Mouse (Mus musculus) macrophage (primary cell): ENCODE measurements around the gene Mypn. TPM values are rescaled to one million over a fixed set of nuclear protein-coding genes. Genes with fewer than 3 reads are reported as not detected.

Source experiments
- H3K27ac ChIP-seq: fragments of 350-480 bp; formaldehyde crosslinking; 2 replicates; pipeline ENCODE4 v1.9.0; 2021
- H3K36me3 ChIP-seq: fragments of 350-480 bp; formaldehyde crosslinking; 2 replicates; pipeline ENCODE4 v1.9.0; 2021; ENCODE audit errors: inconsistent target
- H3K4me3 ChIP-seq: fragments of 350-480 bp; formaldehyde crosslinking; 2 replicates; pipeline ENCODE4 v1.9.0; 2021; ENCODE audit errors: inconsistent target
- H3K79me2 ChIP-seq: fragments of 350-480 bp; formaldehyde crosslinking; 2 replicates; pipeline ENCODE4 v1.9.0; 2021; ENCODE audit errors: inconsistent target
- WGBS: methylation state at CpG from one replicate; pipeline ENCODE4 v1.1.7; 2026; ENCODE audit warnings: inconsistent platforms; ENCODE audit not compliant: missing documents; 5-methylcytosine and 5-hydroxymethylcytosine counted together
- polyA plus RNA-seq: library from polyadenylated mRNA; stranded (reverse); fragments of 250-400 nt; gene quantifications from 3 replicates; pipeline ENCODE4 v1.2.4, GENCODE M21; 2018; ENCODE audit warnings: inconsistent platforms
- total RNA-seq, 78 experiments: library from RNA; depleted of rRNA; stranded (reverse); fragments of 250-400 nt; gene quantifications; 1 replicate in 9 of 78; 2 replicates in 24 of 78; 3 replicates in 43 of 78; 4 replicates in 2 of 78; pipeline ENCODE4 v1.2.4; 2018; ENCODE audit warnings: inconsistent platforms in 56 of 78

Mypn gene
- not detected for total RNA-seq (2018; cell fraction: chromatin; rRNA removed)
- total RNA-seq (2018; cell fraction: cytosol; rRNA removed) = not detected
- not detected for total RNA-seq (2018; cell fraction: nucleus; rRNA removed)
- not detected in 3 replicates for polyA plus RNA-seq

- Histone ChIP-seq H3K79me2 (no peaks in the 10 kb centered on the region), H3K4me3 (no peak within 1 kb of the TSS), H3K27ac (no peak within 1 kb of the TSS), H3K36me3 (no peaks in the 10 kb centered on the region)
- WGBS = 96% methylated on average over 15 of the region's 15 CpGs
Measured at GRCm38 (mm10) chr10:63203728-63204127, at the start of gene Mypn. Mypn (minus strand) TSS chr10:63203952.

GRCm38 (mm10) chr10:63248421-63248820, 44.7 kb upstream of the Mypn start:
- Histone ChIP-seq H3K27ac (no peak overlapping the region), H3K36me3 (peaks cover 26% of the 10 kb centered on the region; the same call in 1 of the 2 replicates), H3K4me3 (no peak overlapping the region), H3K79me2 (peaks cover 93% of the 10 kb centered on the region)
- 90% methylated on average over 5 of the region's 6 CpGs for WGBS

- H3K4me3 ChIP-seq = no peak overlapping the region
- 0 out of 2 replicates have a peak overlapping the region, but pooled peaks have one; percentile 5 for H3K27ac ChIP-seq
- H3K36me3 ChIP-seq = peaks cover 22% of the 10 kb centered on the region; the same call in 1 of the 2 replicates
- peaks cover 83% of the 10 kb centered on the region for H3K79me2 ChIP-seq
- 3% methylated on average over 7 of the region's 7 CpGs for WGBS
Measured at GRCm38 (mm10) chr10:63247457-63247856, 43.7 kb upstream of the Mypn start.

GRCm38 (mm10) chr10:63245846-63246245, 42.1 kb upstream of the Mypn start:
- no peak overlapping the region for H3K4me3 ChIP-seq
- 87% methylated on average over 2 of the region's 3 CpGs for WGBS
- peaks cover 67% of the 10 kb centered on the region for H3K79me2 ChIP-seq
- no peak overlapping the region for H3K27ac ChIP-seq
- peaks cover 11% of the 10 kb centered on the region; the same call in 1 of the 2 replicates for H3K36me3 ChIP-seq

- peaks cover 56% of the 10 kb centered on the region for H3K79me2 ChIP-seq
- 21% methylated on average over 5 of the region's 5 CpGs for WGBS
- H3K4me3 ChIP-seq = peak overlapping the region; percentile 73
- H3K36me3 ChIP-seq = peaks cover under 1% of the 10 kb centered on the region; the same call in 1 of the 2 replicates
- peak overlapping the region; percentile 70 for H3K27ac ChIP-seq
Measured at GRCm38 (mm10) chr10:63244746-63245145, 41.0 kb upstream of the Mypn start.

DNA sequence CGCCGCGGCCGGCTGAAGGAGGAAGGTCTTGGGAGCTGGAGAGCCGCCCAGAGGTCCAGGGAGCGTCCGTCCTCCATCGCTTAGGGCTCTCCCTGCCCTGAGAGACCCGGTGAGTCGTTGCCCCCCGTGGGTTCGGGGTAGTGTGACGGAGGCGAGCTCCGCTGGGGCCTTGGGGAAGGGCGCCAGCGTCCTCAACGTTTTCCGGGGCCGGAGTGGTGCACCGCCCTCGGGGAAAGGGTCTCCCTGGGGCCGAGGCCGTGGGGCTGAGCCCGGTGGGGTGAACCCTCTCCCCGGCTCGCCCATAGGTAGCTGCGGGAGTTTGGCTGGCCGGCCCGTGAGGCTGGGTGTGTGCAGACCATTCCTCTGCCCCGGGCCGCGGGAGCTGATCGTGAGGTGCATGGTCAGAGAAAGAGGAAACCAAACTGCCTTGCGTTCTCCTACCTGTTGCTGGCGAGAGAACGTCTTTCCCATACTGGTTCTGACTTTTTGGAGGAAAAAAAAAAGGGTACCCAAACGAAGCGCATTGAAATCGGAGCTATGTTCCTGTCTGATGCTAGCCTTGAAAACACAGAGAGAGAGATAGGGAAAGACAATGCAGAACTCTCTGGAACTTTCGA, 40.4 kb upstream of the Mypn start:
- H3K79me2 ChIP-seq = peaks cover 50% of the 10 kb centered on the region
- H3K4me3 ChIP-seq = peak overlapping the region; percentile 73
- peak overlapping the region; percentile 70 for H3K27ac ChIP-seq
- H3K36me3 ChIP-seq = no peaks in the 10 kb centered on the region
- under 1% methylated on average over 39 of the region's 41 CpGs for WGBS

DNA sequence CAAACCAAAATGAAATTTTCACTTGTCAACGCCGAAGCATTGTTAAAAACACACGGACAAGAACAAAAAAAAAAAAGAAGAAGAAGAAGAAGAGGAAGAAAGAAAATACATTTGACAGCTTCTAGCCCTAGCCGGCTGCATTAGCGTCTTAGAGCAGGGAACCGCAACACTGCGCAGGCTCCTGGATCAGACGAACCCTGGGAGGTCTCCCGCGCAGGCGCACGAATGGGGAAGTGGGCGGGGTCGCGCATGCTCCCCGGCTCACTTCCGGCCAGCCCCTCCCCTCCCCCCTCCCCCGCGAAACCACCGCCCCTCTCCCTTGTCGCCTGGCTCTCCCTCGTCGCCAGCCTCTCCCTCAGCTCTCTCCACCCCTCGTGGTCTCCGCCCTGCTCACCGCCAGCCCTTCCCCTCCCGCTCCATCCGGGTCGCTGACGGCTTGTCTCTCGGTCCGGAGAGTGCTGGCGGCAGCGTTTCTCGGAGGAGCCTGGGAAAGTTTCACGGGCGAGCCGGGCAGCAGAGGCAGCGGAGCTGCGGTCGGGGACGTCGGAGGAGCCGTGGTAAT, 39.8 kb upstream of the Mypn start, which contains the start of gene Herc4:
Gene Herc4, plus strand, starts transcription at position 318 of the 562 bp plus-strand sequence.
- H3K4me3 ChIP-seq = peak within 1 kb of the TSS; percentile 73
- WGBS = under 1% methylated on average over 37 of the region's 44 CpGs
- H3K36me3 ChIP-seq = no peaks in the 10 kb centered on the region
- peak within 1 kb of the TSS; percentile 72 for H3K27ac ChIP-seq
- peaks cover 44% of the 10 kb centered on the region for H3K79me2 ChIP-seq

DNA sequence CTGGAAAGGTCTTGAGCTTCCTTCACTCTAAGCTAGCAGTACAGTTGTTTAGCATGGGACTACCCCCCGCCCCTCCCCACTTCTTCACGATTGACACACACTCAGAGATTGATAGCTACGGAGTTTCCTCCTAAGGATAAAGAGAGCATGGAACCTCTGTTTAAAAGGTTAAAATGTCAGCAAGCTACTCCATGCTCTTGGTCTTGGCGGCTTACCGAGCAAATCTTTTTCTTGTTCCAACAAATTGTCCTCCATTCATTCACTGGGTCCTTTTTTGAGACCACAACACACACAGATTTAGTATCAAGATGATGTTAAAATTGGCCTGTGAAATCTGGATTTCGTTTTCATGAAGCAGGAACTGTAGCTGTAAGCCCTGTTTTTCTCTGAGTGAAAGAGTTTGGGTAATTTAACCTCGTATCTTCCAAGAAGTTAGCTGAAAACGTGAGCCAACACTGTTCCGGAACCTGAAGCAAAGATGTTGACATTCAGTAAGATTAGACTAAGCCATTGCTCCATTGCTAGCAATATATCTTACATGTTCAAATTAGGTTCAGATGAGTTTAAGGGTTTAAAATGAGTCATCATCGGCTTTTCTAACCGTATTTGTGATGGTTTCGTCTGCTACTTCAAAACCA, 39.2 kb upstream of the Mypn start:
- 10% methylated on average over 12 of the region's 12 CpGs for WGBS
- H3K36me3 ChIP-seq = no peaks in the 10 kb centered on the region
- peak overlapping the region; percentile 72 for H3K27ac ChIP-seq
- peak overlapping the region; percentile 56 for H3K4me3 ChIP-seq
- peaks cover 38% of the 10 kb centered on the region for H3K79me2 ChIP-seq

DNA sequence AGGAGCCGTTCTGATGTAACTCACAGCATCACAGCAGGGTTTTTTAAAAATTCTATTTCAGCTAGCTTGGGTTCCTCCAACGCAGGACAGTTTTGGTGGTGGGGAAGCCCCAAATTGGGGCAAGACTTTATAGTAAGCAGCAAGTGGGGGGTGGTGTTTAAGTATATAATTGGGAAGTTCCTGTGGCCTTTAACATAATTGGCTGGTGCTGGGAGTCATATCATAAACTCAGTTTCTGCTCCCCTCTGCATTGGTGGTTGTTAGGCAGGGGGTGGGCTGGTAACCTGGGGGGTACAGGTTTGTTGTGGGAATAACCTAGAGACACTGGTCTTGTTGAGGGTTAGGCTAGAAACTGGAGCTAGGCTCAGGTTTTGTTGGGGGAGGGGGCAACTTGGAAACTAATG, 37.1 kb upstream of the Mypn start:
- H3K36me3 ChIP-seq = no peaks in the 10 kb centered on the region
- peaks cover 17% of the 10 kb centered on the region for H3K79me2 ChIP-seq
- H3K4me3 ChIP-seq = no peak overlapping the region
- WGBS = 69% methylated on average over 2 of the region's 2 CpGs
- no peak overlapping the region for H3K27ac ChIP-seq

- Histone ChIP-seq H3K79me2 (peaks cover 7% of the 10 kb centered on the region), H3K27ac (no peak overlapping the region), H3K4me3 (no peak overlapping the region), H3K36me3 (no peaks in the 10 kb centered on the region)
- WGBS = 92% methylated on average over 2 of the region's 2 CpGs
Measured at GRCm38 (mm10) chr10:63239848-63240247, 36.1 kb upstream of the Mypn start.

DNA sequence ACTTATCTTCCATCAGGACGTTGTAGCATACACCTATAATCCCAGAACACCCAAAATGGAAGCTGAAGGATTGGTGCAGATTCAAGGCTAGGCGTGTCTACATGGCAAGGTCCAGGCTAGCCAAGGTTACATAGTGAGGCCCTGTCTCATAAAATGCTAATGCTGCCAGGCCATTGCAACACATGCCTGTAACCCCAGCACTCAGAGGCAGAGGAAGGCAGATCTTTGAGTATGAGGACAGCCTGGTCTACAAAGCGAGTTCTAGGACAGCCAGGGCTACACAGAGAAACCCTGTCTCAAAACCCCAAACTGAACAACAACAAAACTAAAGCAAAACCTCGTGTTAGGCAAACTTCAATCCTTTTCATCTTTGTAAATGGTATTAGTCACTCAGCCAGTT, 34.3 kb upstream of the Mypn start:
- WGBS = 83% methylated on average over 4 of the region's 4 CpGs
- Histone ChIP-seq H3K36me3 (no peaks in the 10 kb centered on the region), H3K79me2 (no peaks in the 10 kb centered on the region), H3K4me3 (no peak overlapping the region), H3K27ac (no peak overlapping the region)

DNA sequence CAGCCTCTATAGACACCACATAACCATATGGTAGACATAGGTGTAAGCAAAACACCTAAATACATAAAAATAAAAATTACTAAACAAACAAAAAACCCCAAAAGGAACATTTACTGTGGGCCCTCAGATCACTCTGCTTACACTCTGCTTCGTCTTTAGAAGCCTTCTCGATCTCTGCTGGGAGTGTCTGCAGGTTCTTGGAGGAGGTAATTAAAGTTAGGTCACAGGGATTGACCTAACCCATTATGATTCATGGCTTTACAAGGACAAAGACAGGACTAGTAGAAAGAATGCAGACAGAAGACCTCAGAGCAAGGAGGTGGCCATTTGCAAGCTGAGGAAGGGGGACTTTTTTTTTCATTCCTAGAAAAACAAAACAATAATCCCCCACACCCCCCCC, 33.5 kb upstream of the Mypn start:
- Histone ChIP-seq H3K79me2 (no peaks in the 10 kb centered on the region), H3K36me3 (no peaks in the 10 kb centered on the region), H3K27ac (no peak overlapping the region), H3K4me3 (no peak overlapping the region)
- 93% methylated on average over 2 of the region's 2 CpGs for WGBS

DNA sequence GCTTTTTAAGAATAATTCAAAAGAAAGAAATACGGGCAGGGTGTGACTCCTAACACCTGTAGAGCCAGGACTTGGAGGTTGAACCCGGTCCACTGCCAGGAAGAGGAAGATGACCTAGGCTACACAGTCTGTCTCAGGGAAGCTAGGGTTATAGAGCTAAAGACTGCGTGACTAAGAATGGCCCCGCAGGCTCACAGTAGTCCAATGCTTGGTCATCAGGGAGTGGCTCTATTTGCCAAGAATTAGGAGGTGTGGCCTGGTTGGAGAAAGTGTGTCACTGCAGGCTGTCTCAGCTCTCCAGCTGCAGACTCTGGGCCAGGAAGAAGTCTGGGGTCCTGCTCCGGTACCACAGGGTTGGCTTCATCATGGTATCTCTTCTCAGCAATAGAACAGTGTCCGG, 32.9 kb upstream of the Mypn start:
- Histone ChIP-seq H3K79me2 (no peaks in the 10 kb centered on the region), H3K27ac (no peak overlapping the region), H3K36me3 (no peaks in the 10 kb centered on the region), H3K4me3 (no peak overlapping the region)
- WGBS = 98% methylated on average over 5 of the region's 6 CpGs

DNA sequence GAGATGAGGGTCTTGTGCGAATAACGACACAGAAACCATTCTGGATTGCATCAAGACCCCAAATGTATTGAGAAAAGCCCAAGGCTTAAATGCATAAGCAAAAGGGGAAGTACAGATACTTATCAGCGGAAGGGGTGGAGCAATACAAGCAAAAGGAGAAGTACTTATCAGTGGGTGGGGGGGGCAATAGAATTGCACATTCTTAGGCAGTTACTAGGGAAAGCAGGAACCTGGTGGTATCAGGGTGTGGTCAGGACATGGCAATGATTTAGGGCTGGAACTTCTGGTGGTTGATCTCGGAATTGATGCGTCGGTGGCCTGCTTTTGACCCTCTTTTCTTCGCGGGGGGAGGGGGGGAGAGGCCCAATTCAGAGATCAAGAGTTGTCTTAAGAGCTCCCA, 32.1 kb upstream of the Mypn start:
- Histone ChIP-seq H3K27ac (no peak overlapping the region), H3K36me3 (no peaks in the 10 kb centered on the region), H3K79me2 (no peaks in the 10 kb centered on the region), H3K4me3 (no peak overlapping the region)
- WGBS = 70% methylated on average over 8 of the region's 8 CpGs

DNA sequence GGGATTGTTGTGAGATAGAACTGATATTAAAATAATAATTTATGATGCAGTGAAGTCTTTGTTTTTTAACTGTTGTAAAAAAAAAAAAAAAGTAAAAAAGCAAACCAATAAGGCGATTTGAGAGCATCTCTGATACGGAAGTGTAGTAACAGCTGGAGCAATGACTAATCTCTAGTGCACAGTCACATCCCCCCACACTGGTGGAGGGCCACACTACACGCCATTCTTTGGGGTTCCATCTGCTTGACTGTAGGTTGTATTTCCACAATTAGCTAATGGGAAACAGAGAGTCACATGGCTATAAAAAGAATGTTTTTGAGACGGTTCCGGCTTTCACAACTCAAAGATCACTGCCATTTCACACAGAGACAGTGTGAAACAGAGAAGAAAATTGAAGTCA, 30.4 kb upstream of the Mypn start:
- no peaks in the 10 kb centered on the region for H3K79me2 ChIP-seq
- no peaks in the 10 kb centered on the region for H3K36me3 ChIP-seq
- 93% methylated on average over 5 of the region's 5 CpGs for WGBS
- H3K27ac ChIP-seq = no peak overlapping the region
- H3K4me3 ChIP-seq = no peak overlapping the region
